Mouse (Mus musculus): ENCODE measurements at regions not wholly inside any gene's neighbourhood (a gene's known extent, or its start where the extent isn't known, plus 50 kb on each side); places are given as distances from the start of the nearest gene placed in this dataset.

- Histone ChIP-seq H3K27ac (ENCODE audit: low read depth, low read length) (no peak overlapping the region), H3K4me1 (ENCODE audit: control insufficient read depth, insufficient read depth, low read length) (no peaks in the 10 kb centered on the region), H3K4me3 (ENCODE audit: low read depth, low read length) (no peak overlapping the region), H3K27me3 (ENCODE audit: control insufficient read depth, insufficient read depth, low read length) (no peaks in the 10 kb centered on the region), H3K36me3 (ENCODE audit: control insufficient read depth, insufficient read depth, low read length) (no peaks in the 10 kb centered on the region), H3K9ac (ENCODE audit: low read length) (no peak overlapping the region), H3K4me2 (no peak overlapping the region), H3K9me3 (ENCODE audit: control insufficient read depth, low read length) (no peaks in the 10 kb centered on the region)
- DNase-seq (ENCODE audit: low spot score, missing footprints), result peak; percentile 8
- ATAC-seq (ENCODE audit: low FRiP score), result no peak
These were observed 93.6 kb upstream of the Tnr start for GRCm38 (mm10) chr1:159429926-159430325.

- Histone ChIP-seq H3K9ac (ENCODE audit: low read length) (no peak overlapping the region), H3K4me2 (no peak overlapping the region), H3K36me3 (ENCODE audit: control insufficient read depth, insufficient read depth, low read length) (no peaks in the 10 kb centered on the region), H3K27ac (ENCODE audit: low read depth, low read length) (no peak overlapping the region), H3K4me1 (ENCODE audit: control insufficient read depth, insufficient read depth, low read length) (no peaks in the 10 kb centered on the region), H3K9me3 (ENCODE audit: control insufficient read depth, low read length) (no peaks in the 10 kb centered on the region), H3K4me3 (ENCODE audit: low read depth, low read length) (no peak overlapping the region), H3K27me3 (ENCODE audit: control insufficient read depth, insufficient read depth, low read length) (no peaks in the 10 kb centered on the region)
- WGBS, result 94% methylated on average over 4 of the region's 4 CpGs
- DNase-seq (ENCODE audit: low spot score, missing footprints) (peak; percentile 59), ATAC-seq (ENCODE audit: low FRiP score) (no peak)
These were observed 90.0 kb upstream of the Tnr start for GRCm38 (mm10) chr1:159433521-159433920.

- Histone ChIP-seq H3K9ac (ENCODE audit: low read length) (no peak overlapping the region), H3K27me3 (ENCODE audit: control insufficient read depth, insufficient read depth, low read length) (no peaks in the 10 kb centered on the region), H3K4me3 (ENCODE audit: low read depth, low read length) (no peak overlapping the region), H3K9me3 (ENCODE audit: control insufficient read depth, low read length) (no peaks in the 10 kb centered on the region), H3K27ac (ENCODE audit: low read depth, low read length) (no peak overlapping the region), H3K36me3 (ENCODE audit: control insufficient read depth, insufficient read depth, low read length) (no peaks in the 10 kb centered on the region), H3K4me1 (ENCODE audit: control insufficient read depth, insufficient read depth, low read length) (no peaks in the 10 kb centered on the region), H3K4me2 (no peak overlapping the region)
- 73% methylated on average over 1 of the region's 1 CpGs for WGBS
- ATAC-seq (ENCODE audit: low FRiP score), result no peak
- peak; percentile 66 for DNase-seq (ENCODE audit: low spot score, missing footprints)
These were observed 82.8 kb upstream of the Tnr start for GRCm38 (mm10) chr1:159440770-159441169.

GRCm38 (mm10) chr1:159444093-159444492 lies 79.5 kb upstream of the Tnr start:
- no peaks in the 10 kb centered on the region for H3K36me3 ChIP-seq (ENCODE audit: control insufficient read depth, insufficient read depth, low read length)
- ATAC-seq (ENCODE audit: low FRiP score) (no peak), DNase-seq (ENCODE audit: low spot score, missing footprints) (peak; percentile 33)
- no peaks in the 10 kb centered on the region for H3K9me3 ChIP-seq (ENCODE audit: control insufficient read depth, low read length)
- 76% methylated on average over 1 of the region's 1 CpGs for WGBS
- no peak overlapping the region for H3K4me3 ChIP-seq (ENCODE audit: low read depth, low read length)
- no peaks in the 10 kb centered on the region for H3K4me1 ChIP-seq (ENCODE audit: control insufficient read depth, insufficient read depth, low read length)
- no peak overlapping the region for H3K9ac ChIP-seq (ENCODE audit: low read length)
- no peaks in the 10 kb centered on the region for H3K27me3 ChIP-seq (ENCODE audit: control insufficient read depth, insufficient read depth, low read length)
- H3K4me2 ChIP-seq, result no peak overlapping the region
- no peak overlapping the region for H3K27ac ChIP-seq (ENCODE audit: low read depth, low read length)

GRCm38 (mm10) chr1:159445465-159445864 lies 78.1 kb upstream of the Tnr start:
- Histone ChIP-seq H3K9me3 (ENCODE audit: control insufficient read depth, low read length) (no peaks in the 10 kb centered on the region), H3K4me3 (ENCODE audit: low read depth, low read length) (no peak overlapping the region), H3K9ac (ENCODE audit: low read length) (no peak overlapping the region), H3K36me3 (ENCODE audit: control insufficient read depth, insufficient read depth, low read length) (no peaks in the 10 kb centered on the region), H3K27me3 (ENCODE audit: control insufficient read depth, insufficient read depth, low read length) (no peaks in the 10 kb centered on the region), H3K4me2 (no peak overlapping the region), H3K27ac (ENCODE audit: low read depth, low read length) (no peak overlapping the region), H3K4me1 (ENCODE audit: control insufficient read depth, insufficient read depth, low read length) (no peaks in the 10 kb centered on the region)
- DNase-seq (ENCODE audit: low spot score, missing footprints) (peak; percentile 60), ATAC-seq (ENCODE audit: low FRiP score) (no peak)
- WGBS, result 59% methylated on average over 1 of the region's 1 CpGs

GRCm38 (mm10) chr1:159451462-159451861 lies 72.1 kb upstream of the Tnr start:
- H3K9ac ChIP-seq (ENCODE audit: low read length), result no peak overlapping the region
- WGBS, result 80% methylated on average over 3 of the region's 3 CpGs
- H3K9me3 ChIP-seq (ENCODE audit: control insufficient read depth, low read length), result no peaks in the 10 kb centered on the region
- no peak overlapping the region for H3K4me2 ChIP-seq
- ATAC-seq (ENCODE audit: low FRiP score) (no peak), DNase-seq (ENCODE audit: low spot score, missing footprints) (no peak)
- no peaks in the 10 kb centered on the region for H3K36me3 ChIP-seq (ENCODE audit: control insufficient read depth, insufficient read depth, low read length)
- no peaks in the 10 kb centered on the region for H3K27me3 ChIP-seq (ENCODE audit: control insufficient read depth, insufficient read depth, low read length)
- no peak overlapping the region for H3K4me3 ChIP-seq (ENCODE audit: low read depth, low read length)
- H3K4me1 ChIP-seq (ENCODE audit: control insufficient read depth, insufficient read depth, low read length), result no peaks in the 10 kb centered on the region
- no peak overlapping the region for H3K27ac ChIP-seq (ENCODE audit: low read depth, low read length)

- Histone ChIP-seq H3K36me3 (ENCODE audit: control insufficient read depth, insufficient read depth, low read length) (no peaks in the 10 kb centered on the region), H3K9me3 (ENCODE audit: control insufficient read depth, low read length) (no peaks in the 10 kb centered on the region), H3K27me3 (ENCODE audit: control insufficient read depth, insufficient read depth, low read length) (no peaks in the 10 kb centered on the region), H3K27ac (ENCODE audit: low read depth, low read length) (no peak overlapping the region), H3K4me1 (ENCODE audit: control insufficient read depth, insufficient read depth, low read length) (no peaks in the 10 kb centered on the region), H3K4me3 (ENCODE audit: low read depth, low read length) (no peak overlapping the region), H3K9ac (ENCODE audit: low read length) (no peak overlapping the region), H3K4me2 (no peak overlapping the region)
- ATAC-seq (ENCODE audit: low FRiP score) (no peak), DNase-seq (ENCODE audit: low spot score, missing footprints) (no peak)
- 77% methylated on average over 4 of the region's 4 CpGs for WGBS
These were observed 62.7 kb upstream of the Tnr start for GRCm38 (mm10) chr1:159460876-159461275.

GRCm38 (mm10) chr1:159470941-159471340 lies 52.6 kb upstream of the Tnr start:
- Histone ChIP-seq H3K9me3 (ENCODE audit: control insufficient read depth, low read length) (no peaks in the 10 kb centered on the region), H3K27ac (ENCODE audit: low read depth, low read length) (no peak overlapping the region), H3K9ac (ENCODE audit: low read length) (no peak overlapping the region), H3K27me3 (ENCODE audit: control insufficient read depth, insufficient read depth, low read length) (no peaks in the 10 kb centered on the region), H3K4me2 (no peak overlapping the region), H3K4me1 (ENCODE audit: control insufficient read depth, insufficient read depth, low read length) (no peaks in the 10 kb centered on the region), H3K36me3 (ENCODE audit: control insufficient read depth, insufficient read depth, low read length) (no peaks in the 10 kb centered on the region), H3K4me3 (ENCODE audit: low read depth, low read length) (no peak overlapping the region)
- no peak for ATAC-seq (ENCODE audit: low FRiP score)
- no peak for DNase-seq (ENCODE audit: low spot score, missing footprints)
